Mouse (Mus musculus): ENCODE results near the gene Irx3. TPM values are rescaled to one million over a fixed set of nuclear protein-coding genes. Genes with fewer than 3 reads are reported as not detected.

The Irx3 gene
- polyA plus RNA-seq (2012; rRNA removed) = 44.2 and 122 TPM in 2 replicates

DNA sequence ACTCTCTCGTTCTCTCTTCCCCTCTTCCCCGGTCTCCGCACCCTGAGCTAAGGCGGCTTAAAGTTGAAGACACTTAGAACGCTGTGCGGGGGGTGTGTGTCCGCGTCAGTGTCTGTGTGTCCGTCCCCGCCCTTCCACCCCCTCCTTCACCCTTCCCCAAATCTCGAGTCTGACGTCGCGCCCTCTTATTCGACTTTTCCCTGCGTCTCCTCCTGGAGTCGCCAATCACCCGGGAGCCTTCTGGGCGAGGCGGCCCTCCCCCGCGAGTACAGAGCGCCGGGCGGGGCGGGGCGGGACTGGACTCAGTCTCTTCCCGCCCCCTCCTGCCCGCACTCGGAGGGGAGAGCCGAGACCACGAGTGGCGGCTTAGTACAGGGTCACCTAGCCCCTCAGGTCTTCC, at the start of gene Irx3:
TSS of gene Irx3 (minus strand) at position 229 of the 400 bp plus-strand sequence.

